Mouse (Mus musculus) heart, embryonic 10.5 days (tissue): ENCODE results near the gene Gm3839. TPM values are rescaled to one million over a fixed set of nuclear protein-coding genes. Genes with fewer than 3 reads are reported as not detected.
"Not testable (repeated sequence)": the region's sequence is repeated elsewhere in the genome, so short reads cannot be mapped to it uniquely, and the experiment has no call there.

Experiments
- DNase-seq: peaks from one replicate; pipeline ENCODE4 v3.0.0-alpha.2; 2017; ENCODE audit warnings: low spot score
- H3K27ac ChIP-seq: fragments of 300-500 bp; sonication (generic); 2 replicates; pipeline ENCODE4 v1.5.1; 2016; ENCODE audit warnings: mild to moderate bottlenecking
- H3K27me3 ChIP-seq: fragments of 300-500 bp; sonication (generic); 2 replicates; pipeline ENCODE4 v1.6.1; 2016; ENCODE audit warnings: mild to moderate bottlenecking; ENCODE audit not compliant: poor library complexity, insufficient read depth, severe bottlenecking
- H3K36me3 ChIP-seq: fragments of 300-500 bp; sonication (generic); 2 replicates; pipeline ENCODE4 v1.6.1; 2016; ENCODE audit warnings: mild to moderate bottlenecking, moderate library complexity
- H3K4me1 ChIP-seq: fragments of 300-500 bp; sonication (generic); 2 replicates; pipeline ENCODE4 v1.6.1; 2016; ENCODE audit warnings: mild to moderate bottlenecking
- H3K4me3 ChIP-seq: fragments of 300-500 bp; sonication (generic); 2 replicates; pipeline ENCODE4 v1.5.1; 2016; ENCODE audit warnings: mild to moderate bottlenecking, moderate library complexity
- H3K9me3 ChIP-seq: fragments of 300-500 bp; sonication (generic); 2 replicates; pipeline ENCODE4 v1.6.1; 2016; ENCODE audit warnings: mild to moderate bottlenecking, moderate library complexity
- WGBS: fragments of 180-500 bp; shearing (Covaris S2); methylation state at CpG from one replicate; pipeline ENCODE4 v1.1.7; 2016; 5-methylcytosine and 5-hydroxymethylcytosine counted together
- polyA plus RNA-seq: library from polyadenylated mRNA; unstranded; fragments of >200 nt; fragmentation: Nextera tagmentation; extraction: Ambion mirVana; gene quantifications from 2 replicates; pipeline ENCODE4 v1.2.1, GENCODE M21; 2016

The Gm3839 gene
- 2.8 and 3.3 TPM in 2 replicates for polyA plus RNA-seq

DNA sequence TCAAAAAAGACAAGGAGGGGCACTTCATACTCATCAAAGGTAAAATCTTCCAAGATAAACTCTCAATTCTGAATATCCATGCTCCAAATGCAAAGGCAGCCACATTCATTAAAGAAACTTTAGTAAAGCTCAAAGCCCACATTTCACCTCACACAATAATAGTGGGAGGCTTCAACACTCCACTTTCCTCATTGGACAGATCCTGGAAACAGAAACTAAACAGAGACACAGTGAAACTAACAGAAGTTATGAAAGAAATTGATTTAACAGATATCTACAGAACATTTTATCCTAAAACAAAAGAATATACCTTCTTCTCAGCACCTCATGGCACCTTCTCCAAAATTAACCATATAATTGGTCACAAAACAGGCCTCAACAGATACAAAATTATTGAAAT lies at the start of gene Gm3839:
Gene Gm3839 (minus strand): TSS at position 101 of the 400 bp plus-strand sequence.
- not testable (repeated sequence) for H3K4me1 ChIP-seq, H3K9me3 ChIP-seq, H3K36me3 ChIP-seq, H3K4me3 ChIP-seq, H3K27me3 ChIP-seq, DNase-seq, H3K27ac ChIP-seq

DNA sequence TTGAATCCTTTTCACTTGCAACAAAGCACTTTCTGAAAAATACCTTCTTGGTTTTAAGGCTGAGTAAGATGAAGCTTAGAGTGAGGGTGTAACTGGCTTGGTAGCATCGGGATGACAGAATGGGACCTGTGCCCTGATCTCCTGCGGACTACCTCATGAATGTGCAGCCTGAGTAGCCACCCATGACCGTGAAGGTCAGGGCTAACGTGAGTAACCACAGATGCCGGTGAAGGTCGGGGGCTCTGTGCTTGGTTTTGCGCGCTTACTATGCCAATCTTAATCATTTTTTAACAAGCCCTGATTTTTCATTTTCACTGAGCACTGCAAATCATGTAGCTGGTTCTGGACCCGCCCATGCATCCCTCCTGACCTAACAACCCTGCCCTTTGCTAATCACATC lies 49.1 kb upstream of the Gm3839 start:
- Histone ChIP-seq H3K27me3 (no peaks in the 10 kb centered on the region), H3K9me3 (no peaks in the 10 kb centered on the region), H3K36me3 (no peaks in the 10 kb centered on the region), H3K4me1 (no peaks in the 10 kb centered on the region), H3K4me3 (no peak overlapping the region), H3K27ac (no peak overlapping the region)
- 79% methylated on average over 9 of the region's 9 CpGs for WGBS
- DNase-seq: no peak

DNA sequence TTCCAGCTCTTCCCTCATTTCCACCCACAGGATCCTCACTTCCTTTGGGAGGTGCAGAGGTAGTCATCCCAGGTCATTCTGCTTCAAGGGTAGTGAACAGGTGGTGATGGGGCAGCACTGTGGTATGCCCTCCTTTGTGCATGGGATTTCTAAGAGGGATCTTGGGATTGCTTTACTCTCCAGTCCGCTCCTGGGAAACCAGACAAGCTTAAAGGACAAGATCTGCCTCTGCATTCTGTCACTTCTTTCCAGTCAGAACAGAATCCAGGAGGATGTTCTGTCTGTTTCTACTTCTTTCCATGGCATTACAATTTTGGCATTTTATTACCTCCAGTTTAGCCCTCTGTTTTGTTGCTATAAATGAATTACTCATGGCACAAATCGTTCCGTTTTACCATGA lies 21.3 kb upstream of the Gm3839 start:
- DNase-seq: no peak
- Histone ChIP-seq H3K27me3 (no peaks in the 10 kb centered on the region), H3K9me3 (no peaks in the 10 kb centered on the region), H3K36me3 (no peaks in the 10 kb centered on the region), H3K4me3 (no peak overlapping the region), H3K27ac (no peak overlapping the region), H3K4me1 (no peaks in the 10 kb centered on the region)
- WGBS: 83% methylated on average over 3 of the region's 3 CpGs

DNA sequence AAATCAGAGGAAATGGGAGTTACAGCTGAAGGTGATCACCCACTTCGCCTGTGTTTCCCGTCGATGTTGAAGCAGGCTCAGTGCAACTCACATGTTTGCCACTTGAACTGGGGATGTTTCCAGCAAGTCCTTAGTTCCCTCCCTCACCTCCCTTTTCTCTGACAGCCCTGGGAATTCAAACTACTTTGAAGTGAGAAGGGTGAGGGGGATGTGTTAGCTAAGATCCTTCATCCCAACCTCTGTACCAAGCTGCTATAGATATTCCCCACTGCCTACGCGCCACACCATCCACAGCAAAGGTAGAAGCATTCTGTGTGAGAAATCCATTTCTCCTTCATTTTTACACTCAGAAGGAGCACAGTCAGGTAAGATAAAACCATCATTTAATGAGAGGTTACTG lies 18.7 kb upstream of the Gm3839 start:
- Histone ChIP-seq H3K4me1 (no peaks in the 10 kb centered on the region), H3K9me3 (no peaks in the 10 kb centered on the region), H3K27me3 (no peaks in the 10 kb centered on the region), H3K4me3 (no peak overlapping the region), H3K36me3 (no peaks in the 10 kb centered on the region), H3K27ac (no peak overlapping the region)
- no peak for DNase-seq
- WGBS: 74% methylated on average over 5 of the region's 5 CpGs

DNA sequence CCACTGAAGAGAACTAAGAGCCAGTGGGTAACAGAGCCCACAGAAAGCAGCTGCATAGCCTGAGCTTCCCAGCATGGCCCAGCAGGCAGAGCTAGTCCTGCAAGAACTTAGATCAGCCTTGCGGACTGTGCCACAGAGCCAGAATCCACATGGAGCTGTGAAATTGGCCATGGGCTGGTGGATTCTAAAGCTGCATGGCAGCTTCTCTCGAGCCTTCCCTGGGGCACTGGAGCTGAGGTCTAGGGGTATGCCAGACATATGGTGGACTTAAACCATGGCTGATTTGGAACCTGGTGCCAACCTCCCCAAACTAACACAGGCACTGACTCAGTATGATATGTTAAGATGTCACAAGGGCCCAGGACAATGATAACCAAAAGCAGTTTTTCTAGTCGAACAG lies 10.4 kb downstream of the Gm3839 start:
- 68% methylated on average over 3 of the region's 3 CpGs for WGBS
- Histone ChIP-seq H3K4me1 (no peaks in the 10 kb centered on the region), H3K27me3 (no peaks in the 10 kb centered on the region)

DNA sequence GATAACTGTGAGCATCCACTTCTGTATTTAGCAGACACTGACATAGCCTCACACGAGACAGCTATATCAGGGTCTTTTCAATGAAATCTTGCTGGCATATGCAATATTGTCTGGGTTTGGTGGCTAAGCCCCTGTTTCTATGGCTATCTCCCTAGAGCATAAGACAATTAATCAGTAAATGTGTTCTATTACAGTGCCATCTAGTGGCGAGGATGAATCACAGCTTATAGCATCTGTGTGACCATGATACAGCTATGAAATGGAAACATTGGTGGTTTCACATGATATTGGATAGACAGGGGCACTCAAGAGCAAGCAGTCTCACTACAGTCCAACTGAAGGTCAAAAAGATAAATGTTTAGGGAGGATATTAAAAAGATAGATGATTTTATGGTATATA lies 26.5 kb downstream of the Gm3839 start:
- H3K27me3 ChIP-seq: no peaks in the 10 kb centered on the region
- 44% methylated on average over 2 of the region's 2 CpGs for WGBS

More for the DNA sequence above, 10.4 kb downstream of the Gm3839 start:
- H3K27ac ChIP-seq: no peak overlapping the region
- no peaks in the 10 kb centered on the region for H3K36me3 ChIP-seq
- DNase-seq: no peak
- H3K4me3 ChIP-seq: no peak overlapping the region
- no peaks in the 10 kb centered on the region for H3K9me3 ChIP-seq

DNA sequence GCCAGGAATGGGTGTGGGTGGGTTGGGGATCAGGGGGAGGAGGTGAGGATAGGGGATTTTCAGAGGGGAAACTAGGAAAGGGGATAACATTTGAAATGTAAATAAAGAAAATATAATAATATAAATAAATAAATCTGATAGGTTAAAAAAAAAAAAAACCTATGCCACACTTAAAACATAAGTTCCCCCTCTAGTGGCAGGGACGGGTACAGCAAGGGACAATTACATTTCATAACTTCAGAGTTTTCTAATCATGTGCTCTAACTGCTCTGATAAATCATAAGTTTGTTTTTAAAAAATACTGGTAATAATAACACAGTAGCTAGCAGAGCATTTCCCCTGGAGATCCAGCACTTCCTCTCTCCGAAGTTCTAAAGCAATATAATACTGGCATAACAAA lies 49.4 kb downstream of the Gm3839 start:
- Histone ChIP-seq H3K4me3 (no peak overlapping the region), H3K27me3 (no peaks in the 10 kb centered on the region), H3K27ac (no peak overlapping the region), H3K36me3 (no peaks in the 10 kb centered on the region), H3K9me3 (no peaks in the 10 kb centered on the region), H3K4me1 (no peaks in the 10 kb centered on the region)
- 31% methylated on average over 2 of the region's 2 CpGs for WGBS
- DNase-seq: no peak

More for the DNA sequence above, 26.5 kb downstream of the Gm3839 start:
- Histone ChIP-seq H3K4me3 (no peak overlapping the region), H3K36me3 (no peaks in the 10 kb centered on the region), H3K27ac (no peak overlapping the region), H3K4me1 (no peaks in the 10 kb centered on the region), H3K9me3 (no peaks in the 10 kb centered on the region)
- no peak for DNase-seq

DNA sequence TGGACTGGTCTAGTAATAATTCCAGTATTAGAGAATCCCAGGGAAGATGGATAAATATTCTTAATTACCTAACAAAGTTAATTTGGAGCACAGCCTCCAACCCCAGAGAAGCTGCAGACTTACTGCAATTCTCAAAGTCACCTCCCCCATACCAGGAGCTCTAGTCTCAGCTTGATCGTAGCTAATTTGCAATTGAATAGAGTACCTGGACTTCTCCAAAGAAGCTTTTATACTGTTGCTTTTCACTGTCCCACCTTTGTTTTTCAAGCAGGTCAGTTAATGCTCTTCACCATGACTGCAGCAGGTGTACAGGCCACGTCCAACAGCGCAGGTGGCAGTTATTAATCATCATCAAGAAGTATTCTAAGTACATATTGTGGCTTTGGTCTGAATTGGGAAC lies 68.6 kb downstream of the Gm3839 start:
- H3K4me3 ChIP-seq, H3K4me1 ChIP-seq, DNase-seq, H3K36me3 ChIP-seq, H3K27me3 ChIP-seq, H3K27ac ChIP-seq, H3K9me3 ChIP-seq: not testable (repeated sequence)
- whole genome bisulfite sequencing: 78% methylated on average over 3 of the region's 3 CpGs

DNA sequence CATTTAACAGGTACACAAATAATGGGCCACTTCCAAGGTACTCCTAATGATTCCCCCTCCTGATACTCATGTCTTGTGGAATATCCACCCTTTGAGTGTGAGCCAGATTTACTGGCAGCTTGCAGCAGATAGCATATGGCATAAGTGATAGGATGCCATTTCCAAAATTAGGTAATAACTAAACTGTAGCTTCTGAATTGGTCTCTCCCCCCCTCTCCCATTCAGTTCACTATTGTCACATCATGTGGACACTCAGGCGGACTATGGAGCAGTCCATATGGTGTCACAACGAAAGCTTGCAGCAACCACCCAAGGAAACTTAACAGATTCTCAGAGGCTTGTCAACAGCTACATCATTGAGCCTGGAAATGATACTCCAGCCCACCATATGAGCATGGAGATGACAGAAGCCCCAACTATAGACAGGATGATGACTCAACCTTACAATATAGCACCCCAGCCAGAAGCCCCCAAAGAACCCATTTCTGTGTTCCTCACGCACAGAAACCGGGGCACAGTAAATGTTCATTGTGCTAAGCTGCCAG lies 99.3 kb downstream of the Gm3839 start:
- Histone ChIP-seq H3K36me3 (no peaks in the 10 kb centered on the region), H3K4me1 (no peaks in the 10 kb centered on the region), H3K27ac (no peak overlapping the region), H3K4me3 (no peak overlapping the region), H3K9me3 (no peaks in the 10 kb centered on the region), H3K27me3 (no peaks in the 10 kb centered on the region)
- DNase-seq: no peak
- 90% methylated on average over 4 of the region's 4 CpGs for WGBS

DNA sequence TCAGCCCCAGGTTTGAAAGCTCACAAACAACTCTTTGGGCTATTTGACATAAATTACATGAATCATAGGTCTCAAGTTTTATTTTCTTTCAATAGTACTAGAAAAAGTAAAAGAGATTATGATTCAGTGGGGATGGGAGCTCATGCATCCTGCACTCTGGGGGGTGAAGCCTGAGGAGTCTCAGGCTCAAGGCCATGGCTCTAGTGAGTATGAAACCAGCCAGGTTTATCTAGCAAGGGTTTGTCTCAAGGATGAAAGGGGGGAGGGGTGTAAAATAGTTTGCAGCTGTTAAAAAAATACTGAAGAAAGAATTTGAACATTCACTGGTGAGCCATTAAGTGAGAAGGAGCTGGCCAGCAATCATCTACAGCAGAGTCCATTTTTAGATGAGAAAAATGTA lies 108.5 kb downstream of the Gm3839 start:
- no peaks in the 10 kb centered on the region for H3K27me3 ChIP-seq
- no peaks in the 10 kb centered on the region for H3K36me3 ChIP-seq
- H3K4me1 ChIP-seq: no peaks in the 10 kb centered on the region
- no peak overlapping the region for H3K27ac ChIP-seq
- no peak for DNase-seq
- H3K9me3 ChIP-seq: no peaks in the 10 kb centered on the region
- H3K4me3 ChIP-seq: no peak overlapping the region

DNA sequence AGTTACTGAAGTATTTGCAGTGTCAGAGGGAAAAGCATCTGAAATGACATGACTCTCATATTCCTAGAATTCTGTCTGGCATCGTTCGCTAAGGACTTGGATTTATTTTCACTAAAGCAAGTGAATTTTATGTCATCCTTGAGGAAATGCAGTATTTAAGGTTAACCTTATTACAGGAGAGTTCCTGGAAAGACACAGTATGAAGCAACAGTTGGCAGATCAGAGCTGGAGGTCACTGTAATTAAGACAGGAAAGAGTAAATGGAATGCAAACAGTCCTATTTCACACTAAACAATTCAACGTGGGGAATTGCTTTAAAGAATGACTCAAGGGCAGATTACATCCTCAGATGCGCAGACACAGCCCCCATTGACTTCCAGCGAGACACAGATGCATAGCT lies 112.0 kb downstream of the Gm3839 start:
- WGBS: 58% methylated on average over 5 of the region's 5 CpGs
- H3K9me3 ChIP-seq: no peaks in the 10 kb centered on the region
- no peaks in the 10 kb centered on the region for H3K4me1 ChIP-seq
- no peak for DNase-seq
- no peaks in the 10 kb centered on the region for H3K36me3 ChIP-seq
- H3K27ac ChIP-seq: no peak overlapping the region
- no peak overlapping the region for H3K4me3 ChIP-seq
- no peaks in the 10 kb centered on the region for H3K27me3 ChIP-seq

DNA sequence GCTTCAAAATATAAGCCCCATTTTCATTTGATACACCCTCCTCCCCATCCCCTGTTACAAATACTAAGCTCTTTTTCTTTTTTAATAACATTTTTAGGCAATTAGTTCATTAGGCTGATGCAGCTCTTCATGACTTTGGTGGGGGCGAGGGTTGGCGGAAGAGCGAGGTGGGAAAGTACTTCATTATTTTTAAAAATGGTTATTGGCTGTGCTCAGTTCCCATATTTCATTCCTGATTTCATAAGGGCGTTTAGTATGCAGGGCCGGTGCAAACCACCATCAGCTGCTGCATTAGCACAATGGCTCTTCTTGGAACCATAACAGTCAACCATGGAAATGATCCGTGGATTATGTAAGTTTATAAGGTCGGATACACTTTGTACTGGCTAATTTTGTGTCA lies 124.4 kb downstream of the Gm3839 start:
- H3K36me3 ChIP-seq: no peaks in the 10 kb centered on the region
- no peaks in the 10 kb centered on the region for H3K4me1 ChIP-seq
- no peak overlapping the region for H3K4me3 ChIP-seq
- H3K9me3 ChIP-seq: no peaks in the 10 kb centered on the region
- no peak for DNase-seq
- H3K27ac ChIP-seq: no peak overlapping the region
- WGBS: 91% methylated on average over 7 of the region's 7 CpGs
- no peaks in the 10 kb centered on the region for H3K27me3 ChIP-seq
